Mouse (Mus musculus): ENCODE data around the gene Bfsp2.
A peak's percentile ranks its signal among the peaks of the same experiment; 100 is the strongest.

Gene Bfsp2

DNA sequence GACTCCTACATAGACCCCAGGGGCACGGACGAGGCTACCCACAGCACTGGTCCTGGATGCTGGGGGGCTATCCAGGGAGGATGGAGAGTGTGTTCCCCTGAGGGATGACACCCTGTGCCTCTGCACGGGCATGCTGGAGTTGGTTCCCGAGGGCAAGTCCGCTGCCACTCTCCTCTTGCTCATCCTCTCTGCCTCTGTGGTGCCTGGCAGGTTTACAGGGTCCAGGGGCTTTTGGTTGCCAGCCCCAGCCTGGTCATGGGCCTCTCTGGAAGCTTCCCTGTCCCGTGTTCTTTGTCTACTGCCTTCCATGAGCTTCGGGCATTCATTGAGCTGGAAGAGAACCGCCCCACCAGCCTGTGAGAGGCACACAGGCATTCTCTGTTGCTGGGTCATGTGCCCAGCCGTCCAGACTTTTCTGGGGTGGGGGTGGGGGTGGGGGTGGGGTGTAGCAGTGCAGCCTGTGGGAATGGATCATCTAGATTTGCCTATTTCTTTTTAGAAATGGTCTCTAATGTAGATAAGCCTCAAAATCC, at the start of gene Bfsp2:
Gene Bfsp2, minus strand, starts transcription at position 377 of the 533 bp plus-strand sequence.
- no peak for DNase-seq (ENCODE audit: low spot score in 2 of 2)

DNA sequence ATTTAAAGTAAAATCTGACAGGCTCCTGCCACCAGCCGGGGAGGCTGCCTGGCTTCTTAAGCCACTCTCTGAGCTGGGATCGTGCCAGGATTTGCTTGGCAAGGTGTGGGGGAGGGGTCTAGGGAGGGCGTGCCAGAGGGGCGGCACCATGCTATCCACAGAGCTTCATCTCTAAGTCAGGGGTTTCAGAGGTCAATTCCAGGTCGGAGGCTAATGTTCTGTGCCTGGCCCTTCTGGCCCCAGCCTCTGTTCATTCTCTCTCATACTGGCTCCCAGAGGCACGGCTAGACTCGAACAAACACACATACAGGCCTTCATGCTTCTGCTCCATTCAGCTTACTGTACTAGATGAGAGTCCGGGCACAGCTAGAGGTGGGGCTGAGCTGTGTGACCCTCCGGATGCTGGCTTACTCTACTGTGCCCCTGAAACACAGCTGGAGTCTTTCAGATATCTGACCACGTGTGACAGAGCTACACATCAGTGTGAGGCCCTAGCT, 44.9 kb upstream of the Bfsp2 start:
- DNase-seq (ENCODE audit: low spot score in 2 of 2): no peak

DNA sequence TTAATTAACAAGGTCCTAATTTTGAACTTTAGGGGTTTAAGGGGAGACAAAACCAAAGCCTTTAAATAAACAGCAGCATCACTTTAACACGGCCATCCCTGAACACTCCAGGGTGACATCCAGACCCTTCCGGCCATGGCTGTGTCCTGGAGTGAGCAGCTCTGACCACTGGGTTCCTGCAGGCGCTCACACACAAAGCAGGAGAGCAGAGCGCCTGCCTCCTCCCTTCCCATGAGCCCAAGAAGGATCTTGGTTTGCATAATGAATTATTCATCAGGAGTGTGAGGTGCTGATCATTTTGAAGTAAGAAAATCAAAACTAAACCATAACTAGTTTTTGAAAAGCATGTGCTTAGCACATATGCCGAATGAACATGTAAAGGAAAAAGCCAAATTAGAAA, 44.4 kb upstream of the Bfsp2 start:
- DNase-seq (ENCODE audit: low spot score in 2 of 2): no peak

- no peak for DNase-seq (ENCODE audit: low spot score in 2 of 2)
These were observed 43.7 kb upstream of the Bfsp2 start for GRCm38 (mm10) chr9:103523742-103524403.

DNA sequence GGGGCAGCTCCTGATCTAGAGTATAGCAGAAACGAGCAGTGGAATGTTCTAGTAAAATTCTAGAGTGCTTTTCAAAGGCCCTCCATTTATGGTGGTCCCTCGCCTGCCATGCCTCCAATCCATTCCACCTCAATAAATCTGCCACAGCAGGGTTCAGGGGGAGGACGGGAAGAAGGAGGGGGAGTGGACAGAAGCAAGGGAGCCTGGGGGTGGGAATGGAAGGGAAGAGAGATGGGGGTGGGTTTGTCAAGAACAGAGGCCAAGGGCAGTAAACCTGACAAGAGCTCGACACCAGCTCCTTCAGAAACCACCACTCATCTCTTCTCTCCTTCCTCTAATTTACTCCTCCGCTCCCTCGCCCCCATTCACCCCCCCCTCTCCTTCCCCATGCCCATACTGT, 42.8 kb upstream of the Bfsp2 start:
- DNase-seq (ENCODE audit: low spot score in 2 of 2): no peak

GRCm38 (mm10) chr9:103513884-103514283, 33.7 kb upstream of the Bfsp2 start:
- DNase-seq (ENCODE audit: low spot score in 2 of 2): no peak

GRCm38 (mm10) chr9:103512257-103512656, 32.0 kb upstream of the Bfsp2 start:
- no peak for DNase-seq (ENCODE audit: low spot score in 2 of 2)

- DNase-seq (ENCODE audit: low spot score in 2 of 2): no peak
These were observed 26.9 kb upstream of the Bfsp2 start for GRCm38 (mm10) chr9:103506968-103507584.

DNA sequence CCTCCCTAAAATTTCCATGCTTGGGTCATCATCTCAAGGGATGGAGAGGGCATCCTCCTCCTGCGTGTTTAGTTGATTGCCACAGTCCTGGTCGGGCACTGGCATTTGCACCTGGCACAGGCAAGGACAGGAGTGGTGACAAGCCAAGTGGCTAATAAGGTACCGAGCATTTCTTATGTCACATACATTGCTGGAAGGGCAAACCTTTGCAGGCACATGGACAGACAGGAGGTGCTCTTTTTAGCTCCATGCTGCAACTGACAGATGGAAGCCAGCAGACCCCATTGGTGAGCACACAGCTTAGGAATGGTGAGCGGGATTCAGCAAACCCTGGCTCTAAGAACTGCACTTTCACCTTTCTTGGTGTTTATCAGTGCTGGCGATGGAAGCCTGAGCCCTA, 24.8 kb upstream of the Bfsp2 start:
- DNase-seq (ENCODE audit: low spot score in 2 of 2): no peak

- no peak for DNase-seq (ENCODE audit: low spot score in 2 of 2)
These were observed 24.4 kb upstream of the Bfsp2 start for GRCm38 (mm10) chr9:103504646-103505045.

DNA sequence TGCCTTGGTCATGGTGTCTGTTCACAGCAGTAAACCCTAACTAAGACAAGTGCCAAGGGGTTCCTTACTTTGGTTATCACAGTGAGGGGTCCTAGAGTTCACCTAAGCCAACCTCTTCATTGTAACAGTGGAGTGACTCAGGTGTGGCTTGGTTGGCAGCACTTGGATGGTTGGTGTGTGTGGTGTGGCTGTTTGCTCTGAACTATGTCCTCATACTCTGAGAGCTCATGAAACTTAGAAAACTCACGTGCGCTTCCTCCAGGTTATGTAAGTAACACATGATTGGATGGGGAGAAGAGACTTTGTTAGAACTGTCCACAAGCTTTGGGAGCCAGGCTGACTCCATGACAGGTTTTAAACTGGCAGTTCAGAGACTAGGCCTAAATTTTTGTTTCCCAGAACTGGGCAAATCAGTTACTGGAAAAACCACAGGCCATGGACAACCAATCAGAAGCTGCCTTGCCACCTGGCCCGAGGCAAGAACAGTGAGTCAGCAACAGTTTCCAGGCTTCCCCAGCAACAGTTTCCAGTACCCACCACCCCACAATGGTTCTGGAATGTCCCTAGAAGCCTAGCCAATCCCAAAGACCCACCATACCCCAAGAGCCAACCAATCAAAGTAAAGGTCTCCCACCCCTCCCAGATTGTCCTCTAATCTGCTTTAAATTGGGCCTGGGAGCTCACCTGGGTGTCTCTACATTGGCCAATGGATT, 23.5 kb upstream of the Bfsp2 start:
- DNase-seq (ENCODE audit: low spot score in 2 of 2): no peak

- DNase-seq (ENCODE audit: low spot score in 2 of 2): no peak
These were observed 22.4 kb upstream of the Bfsp2 start for GRCm38 (mm10) chr9:103502655-103503054.

GRCm38 (mm10) chr9:103501861-103502364, 21.7 kb upstream of the Bfsp2 start:
- no peak for DNase-seq (ENCODE audit: low spot score in 2 of 2)

DNA sequence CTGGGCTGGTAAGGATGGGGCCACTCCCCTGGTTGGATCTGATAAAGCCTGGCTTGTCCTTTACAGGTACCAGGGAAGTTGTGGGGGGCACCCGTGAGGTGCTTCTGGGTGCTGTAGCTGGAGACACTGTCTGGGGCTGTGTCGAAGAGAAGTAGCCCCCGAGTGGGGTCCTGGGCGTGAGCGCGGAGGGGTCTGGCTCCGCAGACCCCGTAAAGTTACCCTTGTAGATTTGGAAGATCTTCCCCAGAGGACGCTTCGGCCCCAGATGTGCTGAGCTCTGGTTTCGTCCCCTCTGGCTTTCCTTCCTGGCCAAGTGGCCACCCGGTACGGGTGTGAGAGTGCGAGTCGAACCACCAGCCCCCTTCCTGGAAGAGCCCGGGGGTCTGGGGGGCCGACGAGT, 19.1 kb upstream of the Bfsp2 start:
- DNase-seq (ENCODE audit: low spot score in 2 of 2): no peak

GRCm38 (mm10) chr9:103498699-103499098, 18.5 kb upstream of the Bfsp2 start:
- DNase-seq (ENCODE audit: low spot score in 2 of 2): no peak

GRCm38 (mm10) chr9:103495391-103495790, 15.2 kb upstream of the Bfsp2 start:
- DNase-seq (ENCODE audit: low spot score in 2 of 2): no peak

DNA sequence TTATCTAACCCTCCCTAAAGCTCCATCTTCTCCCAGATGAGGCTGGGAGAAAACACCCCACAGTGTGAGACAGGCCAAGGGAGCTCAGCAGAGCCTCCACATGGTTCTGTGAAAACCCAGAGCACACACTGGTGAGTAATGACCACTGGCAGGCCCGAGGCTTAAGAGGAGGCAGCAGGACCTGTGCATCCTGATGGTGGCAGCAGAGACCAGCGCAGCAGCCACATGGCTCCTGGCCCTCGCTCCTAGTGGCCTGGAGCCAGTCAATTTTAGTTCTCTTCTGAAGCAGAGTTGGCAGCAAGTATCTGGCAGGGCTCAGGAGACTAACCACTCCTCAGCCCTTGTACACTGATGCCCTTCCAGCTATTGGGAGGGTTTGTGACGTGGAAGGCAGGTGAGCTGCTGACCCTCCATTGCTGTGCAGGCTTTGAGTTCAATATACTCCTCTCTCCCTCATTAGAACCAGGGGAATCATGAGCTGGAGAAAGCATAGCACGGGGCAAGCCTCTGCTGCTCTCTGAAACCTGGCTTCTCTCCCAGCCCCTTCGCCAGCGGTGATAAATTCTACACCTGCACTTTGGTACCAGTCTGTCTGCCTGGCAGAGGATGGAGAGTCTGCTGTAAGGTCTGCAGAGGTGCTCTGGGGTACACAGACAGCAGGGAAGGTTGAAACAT, 14.3 kb upstream of the Bfsp2 start:
- no peak for DNase-seq (ENCODE audit: low spot score in 2 of 2)

DNA sequence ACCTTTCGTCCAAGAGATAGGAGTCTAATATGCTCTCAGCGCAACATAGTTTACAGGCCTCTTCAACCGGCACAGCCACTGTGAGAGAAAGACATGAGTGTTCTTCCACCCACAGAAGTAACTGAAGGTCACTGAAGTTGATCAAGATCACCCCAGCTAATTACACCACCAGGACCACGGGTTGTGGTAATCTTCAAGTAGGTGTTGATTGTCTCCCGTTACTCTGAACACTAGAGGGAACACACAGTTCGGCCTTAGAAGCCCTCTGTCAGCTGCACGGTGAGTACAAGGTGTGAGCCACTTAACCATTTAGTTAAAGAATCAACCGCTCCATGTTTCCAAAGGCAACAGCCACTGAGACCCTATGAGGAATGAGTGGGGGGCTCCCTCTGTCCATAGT, 11.8 kb upstream of the Bfsp2 start:
- DNase-seq (ENCODE audit: low spot score in 2 of 2): no peak

- peak; percentile 65 to 83 for DNase-seq (ENCODE audit: low spot score in 2 of 2)
These were observed 10.2 kb upstream of the Bfsp2 start for GRCm38 (mm10) chr9:103490439-103490838.

DNA sequence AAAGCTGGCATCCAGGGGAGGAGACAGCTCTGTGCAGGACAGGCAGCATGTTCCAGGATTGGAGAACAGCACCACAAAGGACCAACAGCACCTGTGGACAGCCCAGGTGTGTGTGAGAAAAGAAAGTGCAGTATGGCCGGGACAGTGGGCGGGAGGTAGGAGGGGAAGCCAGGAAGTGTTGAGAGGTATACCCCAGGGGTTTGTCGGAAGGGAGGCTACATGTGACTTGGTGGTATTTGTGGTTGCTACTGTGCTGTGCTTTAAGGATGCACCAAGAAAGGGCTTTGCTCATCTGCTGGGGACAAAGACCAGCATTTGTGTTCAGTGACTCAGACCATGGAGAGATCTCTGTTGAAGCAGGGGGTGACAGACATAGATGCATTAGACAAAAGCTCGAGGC, 9.7 kb upstream of the Bfsp2 start:
- peak; percentile 25 to 33 for DNase-seq (ENCODE audit: low spot score in 2 of 2)

GRCm38 (mm10) chr9:103489096-103489495, 8.9 kb upstream of the Bfsp2 start:
- DNase-seq (ENCODE audit: low spot score in 2 of 2): peak; percentile 36 to 49

DNA sequence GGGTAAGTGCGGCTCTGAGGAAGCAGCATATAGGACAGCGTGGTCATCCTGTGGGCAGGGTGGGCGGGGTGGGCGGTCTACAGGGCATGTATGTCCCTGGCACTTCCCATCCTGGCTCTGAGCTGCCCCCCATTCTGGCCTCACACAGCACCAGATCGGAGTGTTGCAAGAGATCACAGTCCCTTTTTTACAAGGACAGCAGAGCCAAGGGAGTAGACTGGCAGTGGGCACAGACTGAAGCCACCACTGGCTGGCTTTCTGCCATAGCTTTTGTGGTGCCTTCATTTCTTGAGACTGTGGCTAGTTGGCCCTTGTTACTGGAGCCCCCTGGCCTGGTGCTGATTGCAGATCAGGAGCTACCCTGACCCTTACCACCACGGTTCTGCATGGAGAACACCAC, 6.0 kb upstream of the Bfsp2 start:
- DNase-seq (ENCODE audit: low spot score in 2 of 2): no peak

Data from thymus, postnatal 10 days (tissue).